Mouse (Mus musculus) spleen, postnatal 10 days (tissue): ENCODE data around the gene H2afy.

Source experiments
- DNase-seq, 2 experiments: peaks; one replicate each; pipeline ENCODE4 v3.0.0; 2021 to 2022; ENCODE audit warnings: low spot score in 2 of 2

Gene H2afy

GRCm38 (mm10) chr13:56111601-56112000 lies 24.6 kb downstream of the H2afy start:
- DNase-seq, result no peak

- no peak for DNase-seq
Measured at GRCm38 (mm10) chr13:56110694-56111531, 25.2 kb downstream of the H2afy start.

- DNase-seq, result no peak
Measured at GRCm38 (mm10) chr13:56109703-56110102, 26.5 kb downstream of the H2afy start.

GRCm38 (mm10) chr13:56108849-56109519 lies 27.2 kb downstream of the H2afy start:
- DNase-seq, result no peak

- no peak for DNase-seq
Measured at GRCm38 (mm10) chr13:56104971-56105391, 31.2 kb downstream of the H2afy start.

GRCm38 (mm10) chr13:56103796-56104746 lies 32.1 kb downstream of the H2afy start:
- DNase-seq, result no peak

GRCm38 (mm10) chr13:56102160-56102559 lies 34.0 kb downstream of the H2afy start:
- DNase-seq, result no peak

- no peak for DNase-seq
Measured at GRCm38 (mm10) chr13:56095601-56096195, 40.5 kb downstream of the H2afy start.

GRCm38 (mm10) chr13:56094544-56094943 lies 41.6 kb downstream of the H2afy start:
- DNase-seq, result no peak

- no peak for DNase-seq
Measured at GRCm38 (mm10) chr13:56093680-56094079, 42.5 kb downstream of the H2afy start.

- no peak for DNase-seq
Measured at GRCm38 (mm10) chr13:56092606-56093005, 43.6 kb downstream of the H2afy start.

GRCm38 (mm10) chr13:56090597-56090996 lies 45.6 kb downstream of the H2afy start:
- DNase-seq, result no peak

- no peak for DNase-seq
Measured at GRCm38 (mm10) chr13:56088602-56089001, 47.6 kb downstream of the H2afy start.

- DNase-seq, result no peak
Measured at GRCm38 (mm10) chr13:56087936-56088335, 48.2 kb downstream of the H2afy start.

GRCm38 (mm10) chr13:56084146-56084905 lies 51.8 kb downstream of the H2afy start:
- DNase-seq, result no peak

GRCm38 (mm10) chr13:56081656-56082055 lies 54.5 kb downstream of the H2afy start:
- no peak for DNase-seq

- DNase-seq, result no peak
Measured at GRCm38 (mm10) chr13:56079616-56080015, 56.5 kb downstream of the H2afy start.

- no peak for DNase-seq
Measured at GRCm38 (mm10) chr13:56078724-56079262, 57.4 kb downstream of the H2afy start.

- no peak for DNase-seq
Measured at GRCm38 (mm10) chr13:56075930-56076329, 60.2 kb downstream of the H2afy start.

- DNase-seq, result no peak
Measured at GRCm38 (mm10) chr13:56073186-56073585, 63.0 kb downstream of the H2afy start.

- no peak for DNase-seq
Measured at GRCm38 (mm10) chr13:56072268-56072607, 63.9 kb downstream of the H2afy start.
